Mouse (Mus musculus) neural tube, embryonic 13.5 days (tissue): ENCODE data around the gene Gm815. TPM values are rescaled to one million over a fixed set of nuclear protein-coding genes. Genes with fewer than 3 reads are reported as not detected.

Experiments
- ATAC-seq: fragments of 200-750 bp; cut with Nextera tagmentation; 2 replicates; pipeline ENCODE4 v1.8.0; 2017; ENCODE audit warnings: low read depth, mild to moderate bottlenecking, moderate TSS enrichment, moderate library complexity
- H3K27ac ChIP-seq: fragments of 300-500 bp; sonication (generic); replicated peaks from 2 replicates; pipeline ENCODE4 v1.5.1; 2015; ENCODE audit warnings: moderate library complexity, mild to moderate bottlenecking, inconsistent platforms
- H3K27me3 ChIP-seq: fragments of 300-500 bp; sonication (generic); 2 replicates; pipeline ENCODE4 v1.6.1; 2015; ENCODE audit warnings: mild to moderate bottlenecking, inconsistent platforms
- H3K36me3 ChIP-seq: fragments of 300-500 bp; sonication (generic); 2 replicates; pipeline ENCODE4 v1.6.1; 2015; ENCODE audit warnings: mild to moderate bottlenecking, inconsistent platforms
- H3K4me1 ChIP-seq: fragments of 300-500 bp; sonication (generic); replicated peaks from 2 replicates; pipeline ENCODE4 v1.6.1; 2015; ENCODE audit warnings: inconsistent platforms
- H3K4me2 ChIP-seq: fragments of 300-500 bp; sonication (generic); 2 replicates; pipeline ENCODE4 v1.6.1; 2015; ENCODE audit warnings: inconsistent platforms, mild to moderate bottlenecking, moderate library complexity
- H3K4me3 ChIP-seq: fragments of 300-500 bp; sonication (generic); 2 replicates; pipeline ENCODE4 v1.5.1; 2015; ENCODE audit warnings: mild to moderate bottlenecking, inconsistent platforms
- H3K9ac ChIP-seq: fragments of 300-500 bp; sonication (generic); 2 replicates; pipeline ENCODE4 v1.6.1; 2015; ENCODE audit warnings: moderate library complexity, mild to moderate bottlenecking, inconsistent platforms
- H3K9me3 ChIP-seq: fragments of 300-500 bp; sonication (generic); 2 replicates; pipeline ENCODE4 v1.6.1; 2016; ENCODE audit warnings: inconsistent platforms
- whole genome bisulfite sequencing: fragments of 180-500 bp; shearing (Covaris S2); methylation state at CpG from one replicate; pipeline ENCODE4 v1.1.7; 2015; 5-methylcytosine and 5-hydroxymethylcytosine counted together
- polyA plus RNA-seq: library from polyadenylated mRNA; unstranded; fragments of >200 nt; fragmentation: Nextera tagmentation; extraction: Ambion mirVana; gene quantifications from 2 replicates; pipeline ENCODE4 v1.2.1, GENCODE M21; 2015

Gm815 gene
- polyA plus RNA-seq, 1 experiment from 2014 or later, result not detected

DNA sequence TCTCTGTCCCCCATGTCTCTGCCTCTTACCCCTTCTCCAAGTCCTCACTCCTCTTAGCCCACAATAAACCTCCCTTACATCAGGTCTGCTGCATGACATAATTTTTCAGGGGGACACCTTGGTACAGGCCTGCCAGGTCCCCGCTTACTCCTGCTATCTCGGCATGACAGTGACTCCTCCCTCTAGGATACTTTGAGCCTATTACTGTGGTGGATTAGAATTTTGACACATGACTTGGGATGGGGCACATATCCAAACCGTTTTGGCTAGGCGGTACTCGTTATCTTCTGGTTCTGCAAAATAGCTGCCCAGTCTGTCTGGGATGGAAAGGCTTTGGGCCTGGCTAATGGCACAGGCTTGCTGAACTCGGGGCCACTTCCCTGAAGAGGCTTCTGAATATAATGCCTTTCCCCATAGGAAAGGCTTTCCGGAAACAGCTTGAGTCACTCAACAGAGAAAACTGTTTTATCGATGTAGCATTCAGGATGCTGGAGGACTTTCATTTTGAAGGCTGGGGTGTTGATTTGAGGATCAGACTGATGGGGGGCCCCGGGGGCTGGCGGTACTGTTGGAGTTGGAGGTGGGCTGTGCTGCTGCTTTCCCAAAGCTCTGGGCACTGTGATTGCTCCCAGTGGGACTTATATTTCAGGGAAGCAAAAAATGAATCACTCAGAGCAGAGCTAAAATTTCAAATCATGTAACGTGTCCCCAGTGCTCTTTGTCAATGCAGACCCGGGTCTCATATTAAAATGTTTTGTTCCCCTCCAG lies 27.1 kb upstream of the Gm815 start:
- Histone ChIP-seq H3K27ac (peak overlapping the region; percentile 59), H3K27me3 (no peaks in the 10 kb centered on the region), H3K4me2 (no peak overlapping the region), H3K36me3 (no peaks in the 10 kb centered on the region), H3K4me1 (peaks cover 8% of the 10 kb centered on the region; the same call in 1 of the 2 replicates), H3K4me3 (no peak overlapping the region), H3K9me3 (no peaks in the 10 kb centered on the region), H3K9ac (no peak overlapping the region; the same call in 1 of the 2 replicates)
- no peak for ATAC-seq
- 74% methylated on average over 12 of the region's 12 CpGs for WGBS

DNA sequence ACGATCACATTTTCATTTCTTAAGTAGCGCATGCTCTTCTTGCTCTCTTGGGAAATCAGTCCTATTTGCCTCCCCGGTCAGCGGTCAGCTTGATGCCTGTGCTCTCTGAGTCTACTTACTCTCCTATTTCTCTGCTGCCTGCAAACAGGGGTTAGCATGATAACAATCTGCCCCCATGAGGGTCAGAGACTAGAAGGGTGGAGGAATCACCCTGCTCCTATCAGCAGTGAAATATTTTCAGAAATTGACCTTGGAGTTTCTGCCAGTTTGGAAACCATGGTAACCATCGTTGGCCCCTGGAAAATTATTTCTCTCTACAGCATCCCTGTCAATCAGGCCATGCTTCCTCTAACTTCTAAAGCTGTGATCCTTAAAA lies 26.5 kb upstream of the Gm815 start:
- no peak for ATAC-seq
- H3K4me1 ChIP-seq, result peaks cover 14% of the 10 kb centered on the region
- no peak overlapping the region for H3K4me3 ChIP-seq
- no peaks in the 10 kb centered on the region for H3K27me3 ChIP-seq
- no peaks in the 10 kb centered on the region for H3K36me3 ChIP-seq
- no peaks in the 10 kb centered on the region for H3K9me3 ChIP-seq
- peak overlapping the region; percentile 59 for H3K27ac ChIP-seq
- 59% methylated on average over 5 of the region's 5 CpGs for WGBS
- no peak overlapping the region for H3K9ac ChIP-seq
- no peak overlapping the region for H3K4me2 ChIP-seq

DNA sequence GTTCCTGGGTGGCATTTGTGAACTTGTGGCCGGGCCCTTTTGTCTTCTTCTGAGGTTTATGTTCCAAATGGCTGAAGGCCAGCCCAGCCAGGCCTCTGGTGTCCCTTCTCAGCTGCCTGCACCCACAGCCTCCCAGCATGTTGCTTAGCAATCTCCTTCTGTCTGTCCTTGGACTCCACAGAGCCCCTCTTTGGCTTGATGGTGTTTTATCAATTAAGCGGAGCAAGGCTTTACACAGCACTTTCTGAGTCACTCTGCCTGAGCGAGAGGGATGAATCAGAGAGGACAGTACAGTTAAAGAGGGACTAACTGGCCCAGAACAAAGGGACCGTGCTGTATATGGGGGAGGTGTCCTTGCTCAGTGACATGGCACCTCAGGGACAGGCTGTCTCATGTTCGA lies 22.0 kb upstream of the Gm815 start:
- H3K9me3 ChIP-seq, result no peaks in the 10 kb centered on the region
- ATAC-seq, result peak; percentile 45; the same call in 1 of the 2 replicates
- H3K4me1 ChIP-seq, result peaks cover 42% of the 10 kb centered on the region
- H3K27me3 ChIP-seq, result no peaks in the 10 kb centered on the region
- H3K4me3 ChIP-seq, result no peak overlapping the region
- no peak overlapping the region for H3K9ac ChIP-seq
- WGBS, result 52% methylated on average over 5 of the region's 5 CpGs
- H3K4me2 ChIP-seq, result no peak overlapping the region
- H3K36me3 ChIP-seq, result no peaks in the 10 kb centered on the region
- no peak overlapping the region for H3K27ac ChIP-seq

DNA sequence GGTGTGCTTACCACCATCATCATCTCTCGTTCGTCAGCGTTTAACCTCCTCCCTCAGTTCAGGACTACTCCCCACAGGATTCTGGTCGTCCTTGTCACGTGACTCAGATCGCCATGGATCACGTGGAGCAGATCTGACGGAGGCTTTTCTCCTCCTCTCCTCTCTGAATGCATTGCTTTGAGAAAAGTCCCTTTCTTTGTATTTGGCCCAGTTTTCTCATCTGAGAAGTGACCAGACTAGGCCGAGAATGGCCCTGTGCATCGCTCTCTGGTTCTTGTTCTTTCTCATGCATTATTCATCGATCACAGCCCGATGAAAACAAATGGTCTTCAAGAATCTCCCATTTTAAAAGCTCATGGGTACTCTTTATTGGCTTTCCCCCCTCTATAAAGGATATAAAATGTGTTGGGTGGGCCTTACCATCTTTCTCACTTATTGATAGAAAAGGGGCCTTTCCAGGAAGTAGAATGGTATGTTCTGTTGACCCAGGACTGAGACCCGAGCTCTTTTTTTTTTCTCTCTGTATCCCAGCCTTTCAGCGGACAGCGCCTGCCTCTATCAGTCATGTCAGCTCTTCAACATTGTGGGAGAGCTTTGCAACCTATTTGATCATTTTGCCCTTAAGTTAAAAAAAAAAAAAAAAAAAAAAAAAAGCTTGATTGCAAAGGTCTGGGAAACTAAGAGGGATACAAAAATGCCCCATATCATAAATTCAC lies 20.5 kb upstream of the Gm815 start:
- Histone ChIP-seq H3K9me3 (no peaks in the 10 kb centered on the region), H3K9ac (no peak overlapping the region), H3K27ac (peak overlapping the region; percentile 57), H3K4me3 (no peak overlapping the region), H3K4me2 (peak overlapping the region; percentile 17; the same call in 1 of the 2 replicates), H3K4me1 (peaks cover 44% of the 10 kb centered on the region), H3K27me3 (no peaks in the 10 kb centered on the region), H3K36me3 (no peaks in the 10 kb centered on the region)
- no peak; the same call in 1 of the 2 replicates for ATAC-seq
- 29% methylated on average over 15 of the region's 15 CpGs for WGBS

DNA sequence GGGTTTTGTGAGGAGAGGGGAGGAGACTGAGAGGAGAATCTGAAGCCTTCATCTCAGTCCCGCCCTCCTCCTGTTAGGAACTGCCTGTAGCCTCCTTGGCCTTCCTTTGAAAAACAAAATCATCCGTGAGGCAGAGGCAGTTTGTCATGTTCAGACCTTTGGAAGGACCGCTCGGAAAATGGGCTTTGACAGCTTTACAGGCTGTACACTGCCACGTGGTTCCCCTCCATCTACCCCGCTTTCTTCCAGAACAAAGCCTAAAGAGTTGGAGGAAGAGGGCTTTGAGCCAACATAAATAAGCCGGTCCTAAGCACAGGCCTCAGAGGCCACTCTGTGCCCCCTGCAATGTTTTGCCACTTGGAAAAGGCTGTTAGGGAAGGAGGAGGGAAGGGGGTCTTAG lies 19.9 kb upstream of the Gm815 start:
- Histone ChIP-seq H3K9ac (no peak overlapping the region), H3K4me3 (no peak overlapping the region), H3K4me1 (peaks cover 50% of the 10 kb centered on the region), H3K36me3 (no peaks in the 10 kb centered on the region), H3K9me3 (no peaks in the 10 kb centered on the region), H3K4me2 (0 out of 2 replicates have a peak overlapping the region, but pooled peaks have one; percentile 7), H3K27me3 (no peaks in the 10 kb centered on the region), H3K27ac (peak overlapping the region; percentile 57)
- peak; percentile 84 for ATAC-seq
- WGBS, result 5% methylated on average over 7 of the region's 7 CpGs

DNA sequence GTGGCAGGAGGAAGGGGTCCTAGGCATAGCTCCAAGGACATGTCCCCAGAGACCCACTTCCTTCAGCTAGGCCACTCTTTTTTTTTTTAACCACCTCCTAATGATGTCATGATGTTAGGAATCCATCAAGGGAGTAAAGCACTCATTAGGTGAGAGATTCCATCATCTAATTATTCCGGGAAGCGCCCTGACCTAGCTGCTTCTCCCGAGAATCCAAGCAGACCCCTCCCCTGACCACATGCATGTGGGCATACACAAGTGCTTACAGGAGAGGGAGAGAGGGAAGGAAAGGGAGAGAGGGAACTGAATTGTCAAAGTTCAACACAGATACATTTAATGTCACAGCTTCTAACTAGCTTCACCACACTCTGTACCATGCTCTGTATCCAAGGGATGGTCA lies 16.1 kb upstream of the Gm815 start:
- no peak overlapping the region for H3K4me3 ChIP-seq

DNA sequence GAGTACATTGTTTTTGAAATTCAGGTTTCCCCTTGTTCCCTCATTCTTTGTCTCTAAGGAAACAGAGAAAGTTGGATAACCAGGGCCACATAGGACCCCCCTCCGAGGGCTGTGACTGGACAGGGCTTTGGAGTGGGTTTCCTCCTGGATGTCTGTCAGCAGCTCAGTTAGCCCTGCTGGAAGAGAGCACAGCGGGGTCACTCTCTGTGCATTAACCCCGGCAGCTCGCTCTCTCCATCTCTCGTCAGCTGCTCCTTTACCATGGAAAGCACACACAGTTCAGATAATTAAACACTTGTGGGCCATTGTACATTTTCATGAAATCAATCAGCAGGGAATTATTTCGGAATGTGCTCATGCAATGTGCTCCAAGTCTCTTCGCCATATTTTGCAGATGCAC lies 15.4 kb upstream of the Gm815 start:
- H3K36me3 ChIP-seq, result no peaks in the 10 kb centered on the region
- 17% methylated on average over 7 of the region's 7 CpGs for WGBS
- no peak overlapping the region for H3K4me3 ChIP-seq
- H3K9ac ChIP-seq, result no peak overlapping the region
- H3K4me2 ChIP-seq, result no peak overlapping the region
- no peaks in the 10 kb centered on the region for H3K27me3 ChIP-seq
- H3K27ac ChIP-seq, result peak overlapping the region; percentile 46; the same call in 1 of the 2 replicates
- peaks cover 60% of the 10 kb centered on the region for H3K4me1 ChIP-seq
- no peak for ATAC-seq
- H3K9me3 ChIP-seq, result no peaks in the 10 kb centered on the region

More for the DNA sequence above, 16.1 kb upstream of the Gm815 start:
- Histone ChIP-seq H3K4me2 (no peak overlapping the region), H3K4me1 (peaks cover 67% of the 10 kb centered on the region), H3K36me3 (no peaks in the 10 kb centered on the region), H3K9me3 (no peaks in the 10 kb centered on the region), H3K9ac (no peak overlapping the region), H3K27me3 (no peaks in the 10 kb centered on the region), H3K27ac (peak overlapping the region; percentile 42; the same call in 1 of the 2 replicates)
- ATAC-seq, result no peak
- WGBS, result 36% methylated on average over 3 of the region's 3 CpGs

DNA sequence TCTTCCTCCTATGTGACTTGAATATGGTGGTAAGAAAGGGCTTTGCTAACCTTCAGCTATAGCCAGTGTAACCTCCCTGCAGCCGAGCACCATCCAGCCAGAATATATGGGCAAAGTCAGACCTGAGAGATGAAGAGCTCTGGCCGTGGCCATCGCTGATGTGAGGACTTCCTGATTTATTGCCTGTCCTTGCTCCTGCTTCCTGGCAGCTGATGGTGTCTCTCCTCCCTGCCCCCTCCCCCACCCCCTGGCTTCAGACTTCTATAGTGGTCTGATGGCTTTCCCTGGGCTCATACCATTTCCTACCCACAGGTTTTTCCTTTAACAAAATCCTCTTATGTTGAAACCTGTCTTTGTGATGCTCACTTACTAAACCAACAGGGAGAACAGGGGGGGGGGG lies 14.6 kb upstream of the Gm815 start:
- Histone ChIP-seq H3K36me3 (no peaks in the 10 kb centered on the region), H3K4me2 (no peak overlapping the region), H3K27me3 (no peaks in the 10 kb centered on the region), H3K9me3 (no peaks in the 10 kb centered on the region), H3K27ac (peak overlapping the region; percentile 46; the same call in 1 of the 2 replicates), H3K9ac (0 out of 2 replicates have a peak overlapping the region, but pooled peaks have one; percentile 8), H3K4me1 (peaks cover 52% of the 10 kb centered on the region), H3K4me3 (no peak overlapping the region)
- WGBS, result 16% methylated on average over 3 of the region's 3 CpGs
- ATAC-seq, result peak; percentile 42

DNA sequence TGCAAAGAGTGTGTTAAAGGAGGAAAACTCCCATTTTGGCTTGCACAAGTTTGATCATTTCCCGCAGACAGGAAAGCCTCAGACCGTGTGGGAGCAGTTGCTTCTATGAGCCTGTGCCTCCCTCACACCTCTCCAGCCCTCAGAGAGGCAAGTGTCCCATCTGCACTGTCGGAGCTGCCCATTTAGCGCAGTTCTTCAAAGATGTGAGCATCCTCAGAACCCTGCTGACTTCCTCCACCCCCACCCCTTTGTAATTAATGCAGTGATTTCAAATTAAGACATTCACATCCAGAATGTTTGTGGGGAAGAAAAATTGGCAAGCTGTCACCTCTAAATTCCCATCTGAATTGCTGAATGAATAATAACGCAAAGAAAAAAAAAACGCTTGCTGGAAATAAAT lies 12.8 kb upstream of the Gm815 start:
- H3K36me3 ChIP-seq, result no peaks in the 10 kb centered on the region
- no peaks in the 10 kb centered on the region for H3K9me3 ChIP-seq
- H3K27me3 ChIP-seq, result no peaks in the 10 kb centered on the region
- ATAC-seq, result no peak
- H3K4me1 ChIP-seq, result peaks cover 51% of the 10 kb centered on the region
- WGBS, result 37% methylated on average over 6 of the region's 6 CpGs
- no peak overlapping the region for H3K27ac ChIP-seq
- no peak overlapping the region for H3K9ac ChIP-seq
- H3K4me3 ChIP-seq, result no peak overlapping the region
- no peak overlapping the region for H3K4me2 ChIP-seq

DNA sequence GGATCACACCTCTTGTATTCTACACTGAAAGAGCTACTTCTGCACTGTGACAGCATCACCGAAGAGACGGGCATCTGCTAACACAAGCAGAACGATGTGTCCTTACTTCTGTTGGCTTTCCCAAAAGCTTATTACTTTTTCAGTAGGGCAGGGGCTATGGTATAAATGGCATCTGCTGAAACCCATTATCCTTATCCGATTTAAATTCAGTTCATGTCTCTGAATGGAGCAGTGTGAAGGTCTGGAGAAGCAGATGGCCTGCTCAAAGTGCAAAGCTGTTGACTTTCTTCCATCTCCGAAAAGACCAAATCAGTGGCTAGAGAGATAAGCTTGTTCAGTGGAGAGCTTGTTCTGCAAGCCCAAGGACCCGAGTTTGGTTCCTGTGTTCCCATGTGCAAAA lies 10.1 kb upstream of the Gm815 start:
- 81% methylated on average over 6 of the region's 6 CpGs for WGBS
- H3K27ac ChIP-seq, result no peak overlapping the region
- no peaks in the 10 kb centered on the region for H3K9me3 ChIP-seq
- H3K4me1 ChIP-seq, result peaks cover 38% of the 10 kb centered on the region
- ATAC-seq, result no peak
- H3K27me3 ChIP-seq, result no peaks in the 10 kb centered on the region
- no peaks in the 10 kb centered on the region for H3K36me3 ChIP-seq
- no peak overlapping the region for H3K4me3 ChIP-seq
- no peak overlapping the region for H3K4me2 ChIP-seq
- H3K9ac ChIP-seq, result no peak overlapping the region

DNA sequence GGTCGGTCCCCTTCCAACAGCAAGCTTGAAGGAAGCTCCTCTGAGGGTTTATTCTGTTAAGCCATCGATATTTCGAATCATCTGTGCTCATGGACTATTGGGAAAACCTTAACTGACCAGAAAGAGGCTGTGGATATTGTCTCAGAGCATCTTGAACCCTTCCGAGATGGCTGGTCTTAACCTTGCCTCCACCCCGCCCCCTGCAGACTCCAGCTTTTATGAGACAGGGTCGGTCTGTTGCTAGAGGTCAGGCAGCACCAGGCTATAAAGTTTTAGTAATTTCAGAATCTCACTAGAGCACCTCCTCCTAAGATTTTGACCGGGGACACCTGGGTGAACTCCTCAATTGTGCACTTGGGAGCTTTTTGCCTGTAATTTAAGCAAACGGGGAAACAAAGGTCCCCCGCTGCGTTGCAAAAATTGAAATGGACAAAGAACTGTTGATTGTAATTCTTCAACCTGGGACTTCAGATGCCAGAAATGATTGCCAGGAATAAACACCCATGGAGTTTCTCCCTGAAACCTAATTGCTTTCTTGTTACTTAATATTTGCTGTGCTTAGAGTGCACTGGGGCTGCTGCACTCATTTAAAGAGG lies 8.4 kb upstream of the Gm815 start:
- Histone ChIP-seq H3K27me3 (no peaks in the 10 kb centered on the region), H3K4me1 (peaks cover 22% of the 10 kb centered on the region), H3K9me3 (no peaks in the 10 kb centered on the region), H3K27ac (no peak overlapping the region), H3K4me2 (no peak overlapping the region), H3K9ac (no peak overlapping the region), H3K36me3 (no peaks in the 10 kb centered on the region), H3K4me3 (no peak overlapping the region)
- no peak for ATAC-seq
- 14% methylated on average over 10 of the region's 10 CpGs for WGBS

DNA sequence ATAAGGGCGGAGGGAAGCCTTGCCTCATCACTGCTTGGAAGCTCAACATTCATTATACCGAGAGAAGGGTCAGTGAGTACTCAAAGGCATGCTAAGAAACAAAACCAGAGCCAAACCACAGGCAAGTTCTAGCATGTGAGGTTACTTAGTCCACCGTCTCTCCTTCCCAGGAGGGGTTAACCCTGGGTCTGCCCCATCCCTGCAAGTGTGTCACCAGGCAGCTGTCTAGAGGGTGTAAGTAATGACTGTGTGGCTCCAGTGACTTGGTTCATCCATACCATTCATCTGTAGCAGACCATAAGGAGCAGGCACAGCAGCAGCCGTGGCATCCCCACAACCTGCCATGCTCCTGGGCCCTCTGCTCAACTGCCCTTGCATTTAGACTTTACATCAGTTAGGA lies 5.8 kb upstream of the Gm815 start:
- H3K9ac ChIP-seq, result no peak overlapping the region
- H3K4me3 ChIP-seq, result no peak overlapping the region
- ATAC-seq, result no peak
- H3K27ac ChIP-seq, result no peak overlapping the region
- H3K36me3 ChIP-seq, result no peaks in the 10 kb centered on the region
- no peak overlapping the region for H3K4me2 ChIP-seq
- WGBS, result 85% methylated on average over 4 of the region's 4 CpGs
- no peaks in the 10 kb centered on the region for H3K27me3 ChIP-seq
- H3K9me3 ChIP-seq, result no peaks in the 10 kb centered on the region
- peaks cover 9% of the 10 kb centered on the region; the same call in 1 of the 2 replicates for H3K4me1 ChIP-seq
